23 mouse cellular contexts compared by ENCODE assay signal in the genomic region with DNA sequence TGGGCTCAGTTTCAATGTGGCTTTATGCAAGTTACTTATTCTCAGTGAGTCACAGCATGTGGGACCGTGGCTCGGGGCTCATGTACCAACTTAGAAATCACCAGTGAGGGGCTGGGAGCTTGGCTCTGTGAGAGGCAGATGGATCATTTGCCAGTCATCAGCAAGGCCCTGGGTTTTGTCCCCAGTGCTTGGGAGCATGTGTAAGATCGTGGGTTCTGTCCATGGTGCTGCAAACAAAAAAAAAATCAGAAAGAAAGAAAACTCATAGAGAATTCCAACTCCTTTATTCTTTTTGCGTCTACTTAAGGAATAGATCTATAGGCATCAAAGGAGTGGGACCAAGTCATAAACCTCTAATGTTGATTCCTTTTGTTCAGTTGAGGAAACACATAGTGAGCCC.
DNase-seq lines count a peak whose midpoint lies in the region; ATAC-seq and TF ChIP-seq lines count a peak whose summit lies in the region.
"Had no signal": no experiment of that assay in that cellular context is flagged by ENCODE, and none has a peak within 500 bp of the region (broad histone marks: within the 10 kb centered on the region; RNA-seq: fewer than 3 reads in every experiment).

No protein-coding gene starts in this region.

- no peak overlapping the region for H3K27ac ChIP-seq in embryonic facial prominence, embryonic 11.5 days (replicated peaks; ENCODE audit: low read depth, low read length)
- H3K27ac ChIP-seq in embryonic facial prominence, embryonic 10.5 days (replicated peaks): no peak overlapping the region
- no peak overlapping the region for H3K27ac ChIP-seq in ES-E14 (ENCODE audit: insufficient read depth, low read depth, low read length, poor library complexity, severe bottlenecking)
- H3K27ac ChIP-seq in kidney, embryonic 14.5 days (ENCODE audit: low read depth, low read length): no peak overlapping the region
- H3K27ac ChIP-seq: embryonic facial prominence, embryonic 13.5 days; forebrain, embryonic 13.5 days; gastrocnemius, adult 2 months; hindbrain, embryonic 13.5 days; intestine, embryonic 15.5 days had no signal

- H3K27me3 ChIP-seq in embryonic facial prominence, embryonic 11.5 days (ENCODE audit: control insufficient read depth, insufficient read depth, low read length): no peaks in the 10 kb centered on the region
- no peaks in the 10 kb centered on the region for H3K27me3 ChIP-seq in embryonic facial prominence, embryonic 10.5 days (replicated peaks; ENCODE audit: low read depth, poor library complexity, severe bottlenecking)
- H3K27me3 ChIP-seq in kidney, embryonic 14.5 days (ENCODE audit: control insufficient read depth, insufficient read depth, low read length): no peaks in the 10 kb centered on the region
- H3K27me3 ChIP-seq: embryonic facial prominence, embryonic 13.5 days; forebrain, embryonic 13.5 days; hindbrain, embryonic 13.5 days; intestine, embryonic 15.5 days had no signal

- in situ Hi-C loops in ES-E14 (cut with MboI; ENCODE audit: low sequenced_read_pairs in 2 of 2, unreplicated experiment in 2 of 2): no loop called here

- H3K4me2 ChIP-seq in embryonic facial prominence, embryonic 11.5 days (ENCODE audit: low read depth, low read length): no peak overlapping the region
- no peak overlapping the region for H3K4me2 ChIP-seq in kidney, embryonic 14.5 days (replicated peaks; ENCODE audit: low read depth, low read length)
- H3K4me2 ChIP-seq: embryonic facial prominence, embryonic 13.5 days; forebrain, embryonic 13.5 days; hindbrain, embryonic 13.5 days; intestine, embryonic 15.5 days had no signal

- no peaks in the 10 kb centered on the region for H3K36me3 ChIP-seq in embryonic facial prominence, embryonic 11.5 days (replicated peaks; ENCODE audit: control insufficient read depth, insufficient read depth, low read depth, low read length)
- H3K36me3 ChIP-seq in embryonic facial prominence, embryonic 10.5 days (replicated peaks): no peaks in the 10 kb centered on the region
- H3K36me3 ChIP-seq in ES-E14 (ENCODE audit: control insufficient read depth, insufficient read depth, low read length, poor library complexity, severe bottlenecking): no peaks in the 10 kb centered on the region
- H3K36me3 ChIP-seq in kidney, embryonic 14.5 days (ENCODE audit: control insufficient read depth, insufficient read depth, low read length): no peaks in the 10 kb centered on the region
- H3K36me3 ChIP-seq: embryonic facial prominence, embryonic 13.5 days; intestine, embryonic 15.5 days had no signal

- WGBS in embryonic facial prominence, embryonic 11.5 days: 84% methylated on average over 4 of the region's 4 CpGs
- 83% methylated on average over 4 of the region's 4 CpGs for WGBS in embryonic facial prominence, embryonic 10.5 days
- WGBS in kidney, embryonic 14.5 days: 88% methylated on average over 4 of the region's 4 CpGs

- no peak for ATAC-seq in embryonic facial prominence, embryonic 11.5 days (replicated peaks; ENCODE audit: insufficient number of reproducible peaks, low FRiP score, low TSS enrichment, low read depth)
- no peak for ATAC-seq in kidney, embryonic 14.5 days (ENCODE audit: low FRiP score, low TSS enrichment)
- ATAC-seq: CD4-positive, CD25-positive, alpha-beta regulatory T cell, adult 4 months; forebrain, embryonic 13.5 days; intestine, embryonic 15.5 days had no signal

- H3K9me3 ChIP-seq in embryonic facial prominence, embryonic 11.5 days (replicated peaks; ENCODE audit: control insufficient read depth, low read length): no peaks in the 10 kb centered on the region
- H3K9me3 ChIP-seq in embryonic facial prominence, embryonic 10.5 days: no peaks in the 10 kb centered on the region
- H3K9me3 ChIP-seq in ES-E14 (ENCODE audit: control insufficient read depth, insufficient read depth, low read depth, low read length): no peaks in the 10 kb centered on the region
- no peaks in the 10 kb centered on the region for H3K9me3 ChIP-seq in kidney, embryonic 14.5 days (ENCODE audit: control insufficient read depth, low read length)
- H3K9me3 ChIP-seq: embryonic facial prominence, embryonic 13.5 days; forebrain, embryonic 13.5 days; hindbrain, embryonic 13.5 days; intestine, embryonic 15.5 days had no signal

- no peak overlapping the region for H3K4me3 ChIP-seq in embryonic facial prominence, embryonic 11.5 days (ENCODE audit: low read depth, low read length)
- H3K4me3 ChIP-seq in embryonic facial prominence, embryonic 10.5 days: no peak overlapping the region
- H3K4me3 ChIP-seq in ES-E14 (ENCODE audit: insufficient read depth in 1 of 2, low read depth in 1 of 2, low read length in 2 of 2, poor library complexity in 1 of 2, severe bottlenecking in 1 of 2): no peak overlapping the region
- H3K4me3 ChIP-seq in kidney, embryonic 14.5 days (ENCODE audit: low read length): no peak overlapping the region
- H3K4me3 ChIP-seq: embryonic facial prominence, embryonic 13.5 days; forebrain, embryonic 13.5 days; gastrocnemius, adult 2 months; hindbrain, embryonic 13.5 days; intestine, embryonic 15.5 days had no signal

- H3K4me1 ChIP-seq in embryonic facial prominence, embryonic 11.5 days (ENCODE audit: control insufficient read depth, insufficient read depth, low read length): no peaks in the 10 kb centered on the region
- H3K4me1 ChIP-seq in embryonic facial prominence, embryonic 10.5 days: no peaks in the 10 kb centered on the region
- no peaks in the 10 kb centered on the region for H3K4me1 ChIP-seq in ES-E14 (ENCODE audit: control insufficient read depth in 2 of 2, insufficient read depth in 2 of 2, low read length in 2 of 2, poor library complexity in 1 of 2)
- no peaks in the 10 kb centered on the region for H3K4me1 ChIP-seq in kidney, embryonic 14.5 days (ENCODE audit: control insufficient read depth, insufficient read depth, low read length)
- H3K4me1 ChIP-seq: embryonic facial prominence, embryonic 13.5 days; forebrain, embryonic 13.5 days; intestine, embryonic 15.5 days had no signal

- peak; percentile 24 for DNase-seq in embryonic facial prominence, embryonic 11.5 days (ENCODE audit: low spot score)
- no peak for DNase-seq in embryonic facial prominence, embryonic 10.5 days (ENCODE audit: low spot score)
- peak; percentile 11 for DNase-seq in 3T3-L1 (ENCODE audit: low read depth, low spot score)
- no peak for DNase-seq in ES-E14 (ENCODE audit: low read depth, low spot score)
- DNase-seq in brain, adult 2 months (ENCODE audit: low read depth, low spot score): peak; percentile 48
- no peak for DNase-seq in thymus, postnatal 0 days (ENCODE audit: low spot score)
- DNase-seq: adrenal gland, adult 8-10 months; adrenal gland, postnatal 36 days; B cell, adult 2 months; cerebellum, adult 11 months; cerebellum, adult 8-10 months; cerebellum, postnatal 14 days; gastrocnemius, adult 2 months; gastrocnemius, postnatal 36 days; heart, adult 11 months; heart, postnatal 10 days; kidney, adult 18-20 months had no signal

- H3K9ac ChIP-seq in embryonic facial prominence, embryonic 11.5 days (replicated peaks; ENCODE audit: low read length): no peak overlapping the region
- no peak overlapping the region for H3K9ac ChIP-seq in ES-E14 (ENCODE audit: insufficient read depth, low read depth, low read length, poor library complexity, severe bottlenecking)
- H3K9ac ChIP-seq in kidney, embryonic 14.5 days (ENCODE audit: low read depth, low read length): no peak overlapping the region
- H3K9ac ChIP-seq: embryonic facial prominence, embryonic 13.5 days; forebrain, embryonic 13.5 days; hindbrain, embryonic 13.5 days; intestine, embryonic 15.5 days had no signal

TF ChIP-seq in ES-E14, 5 proteins besides CTCF, POLR2A, EP300 and RAD21:
- TF ChIP-seq ZNF384 (IDR thresholded peaks at IDR 0.05; ENCODE audit: low read depth, low read length) (0 out of 2 replicates have a peak, but pooled peaks have one; percentile 41), ZC3H11A (IDR thresholded peaks at IDR 0.05; ENCODE audit: borderline replicate concordance, low read depth, low read length) (no peak)

Comparison
In these comparisons a context has a peak if more than half of its experiments do, and no peak if none do; other contexts are left out.
1. DNase-seq: peak in embryonic facial prominence, embryonic 11.5 days (single experiment), 3T3-L1 (single experiment) and brain, adult 2 months (single experiment); none in embryonic facial prominence, embryonic 10.5 days (single experiment), ES-E14 (single experiment) and thymus, postnatal 0 days (single experiment).